Mouse (Mus musculus) right cerebral cortex, postnatal 4 days (tissue): ENCODE results near the gene Gm11939.
"Not testable (repeated sequence)": the region's sequence is repeated elsewhere in the genome, so short reads cannot be mapped to it uniquely, and the experiment has no call there.

Experiments
- DNase-seq: peaks from one replicate; pipeline ENCODE4 v3.0.0-alpha.2; 2022

Gm11939 gene

GRCm38 (mm10) chr11:99559366-99559765 lies at the start of gene Gm11939:
Gm11939 (minus strand) TSS chr11:99559466.
- no peak for DNase-seq

- DNase-seq, result not testable (repeated sequence)
Measured at GRCm38 (mm10) chr11:99603208-99603607, 43.9 kb upstream of the Gm11939 start, which contains the start of gene Gm11938. Gm11938 (minus strand) TSS chr11:99603308.

- not testable (repeated sequence) for DNase-seq
Measured at GRCm38 (mm10) chr11:99597742-99598141, 38.5 kb upstream of the Gm11939 start, which contains the start of gene Krtap9-3. Krtap9-3 (minus strand) TSS chr11:99598105.

GRCm38 (mm10) chr11:99590981-99591380 lies 31.7 kb upstream of the Gm11939 start, which contains the start of gene Krtap1-3:
Krtap1-3 (minus strand) TSS chr11:99591339.
- no peak for DNase-seq

- no peak for DNase-seq
Measured at GRCm38 (mm10) chr11:99585096-99585495, 25.8 kb upstream of the Gm11939 start.

- DNase-seq, result no peak
Measured at GRCm38 (mm10) chr11:99583245-99583704, 24.0 kb upstream of the Gm11939 start, which contains the start of gene Krtap1-4. Krtap1-4 (minus strand) TSS chr11:99583654.

- no peak for DNase-seq
Measured at GRCm38 (mm10) chr11:99581564-99581963, 22.3 kb upstream of the Gm11939 start.

GRCm38 (mm10) chr11:99581051-99581450 lies 21.8 kb upstream of the Gm11939 start:
- DNase-seq, result no peak

- no peak for DNase-seq
Measured at GRCm38 (mm10) chr11:99580636-99581035, 21.4 kb upstream of the Gm11939 start, which contains the start of gene Krtap1-5. Krtap1-5 (minus strand) TSS chr11:99581016.

- DNase-seq, result peak; percentile 70
Measured at GRCm38 (mm10) chr11:99574106-99574505, 14.8 kb upstream of the Gm11939 start.

- no peak for DNase-seq
Measured at GRCm38 (mm10) chr11:99573164-99573563, 13.9 kb upstream of the Gm11939 start.

GRCm38 (mm10) chr11:99566530-99566929 lies 7.3 kb upstream of the Gm11939 start, which contains the start of gene Krtap3-1:
Krtap3-1 (minus strand) TSS chr11:99566630.
- DNase-seq, result no peak

- no peak for DNase-seq
Measured at GRCm38 (mm10) chr11:99562580-99562979, 3.3 kb upstream of the Gm11939 start.

GRCm38 (mm10) chr11:99557976-99558745 lies 1.1 kb downstream of the Gm11939 start:
- no peak for DNase-seq

- DNase-seq, result no peak
Measured at GRCm38 (mm10) chr11:99556753-99557152, 2.5 kb downstream of the Gm11939 start, which contains the start of gene Krtap3-2. Krtap3-2 (minus strand) TSS chr11:99556853.

- DNase-seq, result no peak
Measured at GRCm38 (mm10) chr11:99556195-99556594, 3.1 kb downstream of the Gm11939 start.

- DNase-seq, result no peak
Measured at GRCm38 (mm10) chr11:99550765-99551164, 8.5 kb downstream of the Gm11939 start, which contains the start of gene Krtap3-3. Krtap3-3 (minus strand) TSS chr11:99550865.

- DNase-seq, result no peak
Measured at GRCm38 (mm10) chr11:99547892-99548291, 11.4 kb downstream of the Gm11939 start.

GRCm38 (mm10) chr11:99539721-99540120 lies 19.5 kb downstream of the Gm11939 start:
- peak; percentile 46 for DNase-seq

GRCm38 (mm10) chr11:99521288-99521860 lies 37.9 kb downstream of the Gm11939 start, which contains the start of gene Krt39:
Krt39 (minus strand) TSS chr11:99521338.
- DNase-seq, result no peak

GRCm38 (mm10) chr11:99514098-99514497 lies 45.2 kb downstream of the Gm11939 start:
- DNase-seq, result no peak
